Mouse (Mus musculus): ENCODE data around the gene Fstl3.

The Fstl3 gene

GRCm38 (mm10) chr10:79807826-79808225, 30.8 kb downstream of the Fstl3 start:
- intact Hi-C loops (cut with DNase I): no loop called here

- intact Hi-C loops (cut with DNase I): no loop called here
Measured at GRCm38 (mm10) chr10:79808728-79809127, 31.7 kb downstream of the Fstl3 start.

- intact Hi-C loops (cut with DNase I): loop anchor here (1.0 to 5.0 kb wide), 2 partner anchors 19 to 40 kb away; partner anchors contain the start of gene Palm
Measured at GRCm38 (mm10) chr10:79811736-79812637, 34.9 kb downstream of the Fstl3 start.

GRCm38 (mm10) chr10:79814271-79814842, 37.3 kb downstream of the Fstl3 start:
- intact Hi-C loops (cut with DNase I): loop anchor here (5.0 kb wide), 1 partner anchor 42 kb away; no protein-coding TSS in a partner anchor

GRCm38 (mm10) chr10:79815671-79816494, 38.8 kb downstream of the Fstl3 start:
- intact Hi-C loops (cut with DNase I): no loop called here

- intact Hi-C loops (cut with DNase I): no loop called here
Measured at GRCm38 (mm10) chr10:79817111-79817510, 40.0 kb downstream of the Fstl3 start.

GRCm38 (mm10) chr10:79818225-79818624, 41.2 kb downstream of the Fstl3 start:
- intact Hi-C loops (cut with DNase I): no loop called here

- intact Hi-C loops (cut with DNase I): loop anchor here (5.0 kb wide), 1 partner anchor 37 kb away; no protein-coding TSS in a partner anchor
Measured at GRCm38 (mm10) chr10:79819606-79820005, 42.5 kb downstream of the Fstl3 start.

- intact Hi-C loops (cut with DNase I): loop anchor here (5.0 kb wide), 1 partner anchor 38 kb away; no protein-coding TSS in a partner anchor
Measured at GRCm38 (mm10) chr10:79820277-79820676, 43.2 kb downstream of the Fstl3 start.

- intact Hi-C loops (cut with DNase I): loop anchor here (5.0 kb wide), 1 partner anchor 38 kb away; no protein-coding TSS in a partner anchor
Measured at GRCm38 (mm10) chr10:79820782-79821181, 43.7 kb downstream of the Fstl3 start, which contains the start of gene Misp. Gene Misp, plus strand, starts transcription at chr10:79820989.

GRCm38 (mm10) chr10:79821731-79822130, 44.7 kb downstream of the Fstl3 start:
- intact Hi-C loops (cut with DNase I): loop anchor here (5.0 kb wide), 1 partner anchor 39 kb away; no protein-coding TSS in a partner anchor

- intact Hi-C loops (cut with DNase I): loop anchor here (5.0 kb wide), 1 partner anchor 40 kb away; no protein-coding TSS in a partner anchor
Measured at GRCm38 (mm10) chr10:79822372-79822771, 45.3 kb downstream of the Fstl3 start.

- intact Hi-C loops (cut with DNase I): loop anchor here (5.0 kb wide), 1 partner anchor 41 kb away; no protein-coding TSS in a partner anchor
Measured at GRCm38 (mm10) chr10:79823011-79823410, 45.9 kb downstream of the Fstl3 start.

GRCm38 (mm10) chr10:79824413-79824812, 47.3 kb downstream of the Fstl3 start:
- intact Hi-C loops (cut with DNase I): loop anchor here (5.0 kb wide), 1 partner anchor 42 kb away; no protein-coding TSS in a partner anchor

GRCm38 (mm10) chr10:79831583-79831982, 54.5 kb downstream of the Fstl3 start:
- intact Hi-C loops (cut with DNase I): loop anchor here (5.0 kb wide), 3 partner anchors 36 to 126 kb away; no protein-coding TSS in a partner anchor
